Comparison of ENCODE assay signal across 27 mouse cellular contexts in genomic region chr9:95897392-95897791, GRCm38 (mm10). TPM values are rescaled to one million over a fixed set of nuclear protein-coding genes. Genes with fewer than 3 reads are reported as not detected.
"Had no signal": no experiment of that assay in that cellular context is flagged by ENCODE, and none has a peak within 500 bp of the region (broad histone marks: within the 10 kb centered on the region; RNA-seq: fewer than 3 reads in every experiment).

No protein-coding gene starts in this region.

- H3K9me3 ChIP-seq: heart, embryonic 10.5 days; heart, embryonic 12.5 days; hindbrain, embryonic 10.5 days; hindbrain, embryonic 12.5 days; intestine, embryonic 15.5 days; limb, embryonic 13.5 days; limb, embryonic 15.5 days; liver, embryonic 12.5 days had no signal

- H3K4me1 ChIP-seq: heart, embryonic 10.5 days; hindbrain, embryonic 10.5 days; hindbrain, embryonic 12.5 days; intestine, embryonic 15.5 days; limb, embryonic 13.5 days; limb, embryonic 15.5 days; liver, embryonic 12.5 days had no signal

- H3K27me3 ChIP-seq: heart, embryonic 12.5 days; hindbrain, embryonic 12.5 days; intestine, embryonic 15.5 days; limb, embryonic 13.5 days; limb, embryonic 15.5 days; liver, embryonic 12.5 days had no signal

- H3K9ac ChIP-seq: heart, embryonic 12.5 days; hindbrain, embryonic 12.5 days; hindbrain, embryonic 14.5 days; intestine, embryonic 15.5 days; limb, embryonic 13.5 days; limb, embryonic 15.5 days; liver, embryonic 12.5 days had no signal

- DNase-seq: gastrocnemius, adult 2 months; gastrocnemius, postnatal 10 days; gastrocnemius, postnatal 25 days; heart, adult 18-20 months; heart, postnatal 10 days; heart, postnatal 4 days; kidney, adult 18-20 months; kidney, adult 8-10 months; kidney, postnatal 10 days; kidney, postnatal 25 days; kidney, postnatal 4 days; left cerebral cortex, postnatal 4 days had no signal

- H3K27ac ChIP-seq: gastrocnemius, adult 2 months; heart, embryonic 10.5 days; hindbrain, embryonic 10.5 days; hindbrain, embryonic 12.5 days; hindbrain, embryonic 14.5 days; intestine, embryonic 15.5 days; layer of hippocampus, adult 2 months; left cerebral cortex, adult 2 months; limb, embryonic 13.5 days; limb, embryonic 15.5 days; liver, embryonic 12.5 days had no signal

- ATAC-seq: hindbrain, embryonic 16.5 days; inflammation-experienced regulatory T-cells, adult 6 months; intestine, embryonic 15.5 days; intestine, postnatal 0 days; liver, embryonic 12.5 days had no signal

- H3K4me2 ChIP-seq: heart, embryonic 12.5 days; hindbrain, embryonic 12.5 days; hindbrain, embryonic 14.5 days; intestine, embryonic 15.5 days; limb, embryonic 13.5 days; limb, embryonic 15.5 days; liver, embryonic 12.5 days had no signal

- H3K4me3 ChIP-seq: gastrocnemius, adult 2 months; heart, embryonic 10.5 days; heart, embryonic 12.5 days; hindbrain, embryonic 10.5 days; hindbrain, embryonic 12.5 days; intestine, embryonic 15.5 days; layer of hippocampus, adult 2 months; left cerebral cortex, adult 2 months; limb, embryonic 13.5 days; limb, embryonic 15.5 days; liver, embryonic 12.5 days had no signal

RNA-seq across cellular contexts. Expression of gene Pls1, which starts 52.3 kb away (rescaled TPM):
- total RNA-seq: gastrocnemius, postnatal 25 days; granulocyte monocyte progenitor cell, adult 5-6 weeks had no signal
